Mouse (Mus musculus): Measurements from ENCODE around the gene Tmem56. TPM values are rescaled to one million over a fixed set of nuclear protein-coding genes. Genes with fewer than 3 reads are reported as not detected.

Tmem56 gene
- polyA plus RNA-seq, 3 experiments from 2014 or later: not detected

DNA sequence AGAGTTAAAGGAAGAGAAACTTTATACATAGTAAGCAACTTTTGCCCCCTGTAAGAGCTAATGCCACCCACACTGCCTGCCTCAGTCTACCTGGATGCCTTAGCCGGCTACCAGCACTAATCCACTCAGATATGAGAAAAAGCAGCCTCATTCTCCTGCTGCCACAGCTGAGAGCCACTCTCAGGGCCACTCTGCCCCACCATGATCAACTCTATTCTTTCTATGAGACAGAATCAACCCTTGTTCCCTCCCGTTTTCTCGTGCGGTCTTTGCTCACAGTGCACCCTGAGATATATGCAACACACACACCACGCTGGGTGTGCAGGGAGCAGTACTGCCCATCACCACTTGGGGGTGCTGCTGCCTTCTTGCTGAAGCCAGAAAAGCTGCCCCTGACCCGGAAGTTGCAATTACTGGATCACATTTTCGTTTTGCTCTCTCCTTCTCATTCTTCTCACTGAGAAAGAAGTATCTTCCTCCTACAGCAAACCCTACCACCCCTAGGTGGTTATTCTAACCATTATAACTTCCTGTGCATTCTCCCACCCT, 119.6 kb downstream of the Tmem56 start:
- ATAC-seq: peak; percentile 79

GRCm38 (mm10) chr3:121161661-121162060, 121.2 kb downstream of the Tmem56 start:
- ATAC-seq: no peak

DNA sequence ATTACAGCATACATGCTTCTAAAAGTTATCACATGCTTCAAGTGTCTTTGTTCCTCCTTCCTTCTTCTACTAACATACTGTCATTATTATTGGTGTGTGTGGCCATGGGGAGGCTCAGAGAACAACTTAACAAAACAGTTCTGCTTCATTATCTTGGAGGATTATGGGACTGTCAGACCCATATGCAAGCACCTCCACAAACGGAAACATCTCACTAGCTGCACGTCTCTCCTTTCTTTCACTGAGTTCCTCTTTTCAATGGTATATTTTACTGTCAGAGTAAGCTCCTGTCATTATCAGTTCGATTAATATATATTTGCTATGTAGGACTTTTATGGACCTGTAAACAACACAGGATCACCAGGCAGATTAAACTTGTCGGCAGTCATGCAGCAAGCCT, 122.5 kb downstream of the Tmem56 start:
- no peak for ATAC-seq

- ATAC-seq: no peak
Measured at GRCm38 (mm10) chr3:121159566-121159965, 123.3 kb downstream of the Tmem56 start.

DNA sequence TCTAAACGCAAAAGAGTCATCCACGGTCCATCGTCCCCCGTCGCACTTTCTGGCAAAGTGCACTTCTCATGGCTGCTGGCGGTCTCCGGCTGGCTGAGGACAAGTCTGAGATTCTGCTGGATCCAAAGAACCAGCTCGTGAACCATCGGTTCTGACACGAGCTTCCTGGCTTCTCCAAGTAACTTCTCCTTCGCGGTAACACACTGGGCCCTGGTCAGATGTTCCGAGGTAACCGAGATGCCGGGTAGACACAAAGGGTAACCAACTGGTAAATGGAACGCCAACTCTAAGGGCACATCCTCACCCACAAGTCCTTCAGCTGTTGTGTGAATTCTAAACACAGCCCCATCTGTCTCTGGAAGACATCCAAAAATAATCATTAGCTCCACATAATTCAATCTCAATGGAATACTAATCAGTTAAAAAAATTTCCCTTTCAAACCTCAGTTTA, 124.0 kb downstream of the Tmem56 start:
- ATAC-seq: no peak

GRCm38 (mm10) chr3:121157546-121158330, 125.2 kb downstream of the Tmem56 start:
- no peak for ATAC-seq

DNA sequence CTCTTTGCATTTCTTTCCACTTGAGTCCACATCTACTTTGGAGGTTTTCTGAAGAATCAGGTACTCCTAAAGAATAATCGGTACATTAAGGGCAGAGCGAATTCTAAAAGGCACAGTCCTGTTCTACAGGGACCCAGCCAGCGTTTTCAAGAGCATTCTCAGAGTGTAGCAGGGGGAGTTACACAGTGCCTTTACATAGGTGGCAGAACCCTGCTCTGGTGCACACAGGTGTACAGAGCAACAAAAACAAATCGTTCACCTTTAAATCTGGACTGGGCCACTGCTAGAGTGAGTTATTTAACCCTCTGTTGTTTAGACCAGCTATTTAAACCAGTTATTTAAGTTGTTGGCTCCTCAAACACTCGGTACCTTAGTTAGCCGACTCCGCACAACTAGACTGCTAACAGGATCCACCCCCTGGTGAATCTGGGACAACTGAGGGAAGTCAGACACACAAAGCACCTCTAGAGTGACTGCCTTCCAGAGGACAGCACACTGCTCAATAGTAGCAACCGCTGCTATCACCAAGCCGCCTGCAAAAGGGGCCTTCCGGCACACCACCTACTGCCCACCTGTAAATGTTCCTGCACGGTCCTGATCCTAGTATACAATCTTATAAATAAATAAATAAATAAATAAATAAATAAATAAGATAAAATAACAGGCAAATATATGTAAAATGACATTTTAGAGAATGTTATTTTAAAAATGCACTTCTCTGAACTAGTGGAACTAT, 126.3 kb downstream of the Tmem56 start:
- no peak for ATAC-seq

GRCm38 (mm10) chr3:121156043-121156442, 126.9 kb downstream of the Tmem56 start:
- no peak for ATAC-seq

Other genes with a start within 250 kb of the Tmem56 start
- gene Rwdd3, start 111.4 kb downstream of the Tmem56 start, polyA plus RNA-seq (2017; shearing (Covaris generic)): 10 to 100 TPM in 1 of 3 experiments, 1 to 10 TPM in 2; 1.5 to 11.0 (median 9.7) TPM
- gene Alg14, start 8.7 kb upstream of the Tmem56 start, polyA plus RNA-seq (2017; shearing (Covaris generic)): 10 to 100 TPM; 18.1 to 24.6 (median 21.3) TPM
- 1 to 10 TPM; 1.4 to 2.3 (median 2.1) TPM for gene Cnn3, start 143.4 kb upstream of the Tmem56 start, polyA plus RNA-seq (2017; shearing (Covaris generic))
- not detected for gene Slc44a3, start 249.3 kb upstream of the Tmem56 start, polyA plus RNA-seq (2017; shearing (Covaris generic))

Measured in inflammation-experienced regulatory T-cells, adult 6 months (primary cell).